Mouse (Mus musculus) skeletal muscle tissue, adult 2 months (tissue): ENCODE data around the gene Ankub1.

Experiments
- DNase-seq: peaks from one replicate; pipeline ENCODE4 v3.0.0-alpha.2; 2012; ENCODE audit warnings: low read depth, low spot score

Gene Ankub1

DNA sequence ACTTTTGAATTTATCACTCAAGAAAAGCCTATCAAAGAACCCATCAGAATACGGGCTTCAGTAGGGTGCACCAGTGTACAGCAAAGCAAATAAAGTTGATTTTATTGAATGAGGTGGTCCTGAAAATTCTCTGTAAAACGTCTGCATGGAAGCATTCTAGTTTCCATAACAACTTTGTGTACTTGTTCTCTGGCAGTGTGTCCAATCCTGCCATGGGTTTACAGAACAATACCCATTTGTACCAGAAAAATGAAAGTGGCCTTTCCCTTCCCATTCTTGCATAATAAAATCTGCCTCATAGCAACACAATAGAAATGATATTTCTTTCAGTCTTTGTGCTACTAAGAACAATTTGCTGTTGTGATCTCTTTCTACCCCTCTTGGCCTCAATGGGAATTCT is at the start of gene Ankub1:
Gene Ankub1, minus strand, starts transcription at position 81 of the 400 bp plus-strand sequence.
- no peak for DNase-seq

GRCm38 (mm10) chr3:57739830-57740229 is 47.2 kb upstream of the Ankub1 start:
- DNase-seq, result no peak

DNA sequence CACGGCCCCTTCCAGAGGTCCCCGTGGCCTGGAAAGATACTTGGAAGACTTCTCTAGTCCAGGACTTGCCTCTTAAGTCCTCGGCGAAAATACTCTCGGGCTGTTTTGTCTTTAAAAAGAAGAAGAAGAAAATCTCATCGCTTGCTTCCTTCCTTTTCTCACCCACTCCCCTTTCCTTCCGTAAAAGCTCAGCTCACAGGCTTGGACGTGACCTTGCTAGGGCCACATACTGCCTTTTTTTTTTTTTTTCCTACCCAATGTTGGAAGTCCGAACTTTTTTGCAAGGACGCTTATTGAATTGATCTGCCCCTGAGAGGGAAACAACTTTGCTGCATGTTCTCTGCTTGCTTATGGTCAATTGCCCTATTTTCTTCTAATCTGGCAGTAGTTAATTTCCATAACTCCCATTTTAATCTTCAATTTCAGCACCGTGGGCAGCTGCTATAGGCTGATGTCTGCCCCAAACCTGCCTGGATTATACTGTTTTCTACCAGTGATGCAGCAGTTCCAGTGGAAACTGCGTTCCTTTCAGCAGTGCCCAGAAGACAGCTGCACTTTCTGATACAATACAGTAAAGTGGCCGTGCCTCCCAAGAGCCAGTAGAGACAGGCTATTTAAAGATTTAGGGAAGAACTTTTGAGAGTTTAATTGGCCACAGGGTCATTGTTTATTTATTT is 44.0 kb upstream of the Ankub1 start:
- peak; percentile 18 for DNase-seq

DNA sequence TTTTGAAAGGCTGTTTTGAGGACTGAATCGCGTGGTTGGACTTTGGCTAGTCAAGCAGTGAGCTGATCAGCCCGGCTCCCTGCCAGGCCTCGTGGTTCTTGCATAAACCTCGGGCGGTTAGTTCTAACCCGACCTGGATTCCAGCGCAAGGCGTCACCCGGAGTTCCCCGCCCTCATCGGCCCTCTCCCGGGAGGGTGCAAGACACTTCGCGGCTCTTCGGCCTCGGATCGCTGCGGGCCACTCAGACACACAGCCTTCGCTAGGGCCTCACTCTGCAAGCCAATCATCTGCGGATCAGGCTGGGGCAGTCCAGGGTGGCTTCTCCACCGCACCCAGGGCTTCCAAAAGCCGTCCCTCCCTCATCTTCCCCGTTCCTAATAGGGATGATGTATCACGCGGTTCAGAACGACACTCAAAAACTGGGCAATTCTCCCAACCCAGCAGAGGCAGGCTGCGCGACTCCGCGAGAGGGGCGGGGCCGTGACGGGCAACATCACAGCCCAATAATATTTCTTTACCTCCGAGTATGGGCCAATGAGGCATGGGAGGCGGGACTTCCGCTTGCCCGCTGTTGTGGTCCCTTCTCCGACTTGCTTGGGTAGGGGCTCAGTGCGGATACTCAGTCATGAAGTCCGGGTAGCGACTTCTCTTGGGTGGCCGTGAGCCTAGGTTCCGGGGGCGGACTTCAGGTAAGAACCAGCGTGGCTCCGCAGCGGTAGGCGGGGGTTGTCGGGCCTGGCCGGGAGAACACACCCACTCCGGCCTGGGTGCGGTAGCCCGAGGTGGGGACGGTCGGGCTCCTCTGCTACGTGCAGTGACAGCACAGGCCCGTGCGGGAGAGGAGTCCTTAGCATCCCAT is 43.1 kb upstream of the Ankub1 start, which contains the start of gene Rnf13:
Gene Rnf13, plus strand, starts transcription at position 552 of the 860 bp plus-strand sequence.
- DNase-seq, result peak; percentile 95

GRCm38 (mm10) chr3:57732206-57732915 is 39.8 kb upstream of the Ankub1 start:
- no peak for DNase-seq

- DNase-seq, result no peak
These were observed 21.6 kb upstream of the Ankub1 start for GRCm38 (mm10) chr3:57714151-57714550.

DNA sequence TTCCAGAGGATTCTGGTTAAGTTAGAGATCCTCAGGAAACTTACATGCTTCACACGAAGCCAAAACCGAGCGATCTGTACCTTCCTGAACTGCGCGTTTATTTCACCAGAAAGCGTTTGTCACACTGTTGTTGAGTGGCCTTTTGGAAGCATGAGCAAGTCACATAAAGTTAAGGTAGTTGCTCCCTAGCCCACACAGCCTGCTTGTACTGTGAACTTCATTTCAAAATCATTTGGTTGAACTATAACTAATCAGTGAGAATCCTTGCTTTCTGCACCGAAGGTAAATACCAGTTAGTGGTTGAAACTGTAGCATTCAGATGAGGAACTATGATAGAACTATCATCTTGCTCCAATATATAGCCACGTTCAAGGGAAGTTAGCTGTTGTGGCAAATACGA is 4.2 kb upstream of the Ankub1 start:
- no peak for DNase-seq

- no peak for DNase-seq
These were observed 3.6 kb upstream of the Ankub1 start for GRCm38 (mm10) chr3:57696249-57696648.

- no peak for DNase-seq
These were observed 827 bp downstream of the Ankub1 start for GRCm38 (mm10) chr3:57691772-57692171.

DNA sequence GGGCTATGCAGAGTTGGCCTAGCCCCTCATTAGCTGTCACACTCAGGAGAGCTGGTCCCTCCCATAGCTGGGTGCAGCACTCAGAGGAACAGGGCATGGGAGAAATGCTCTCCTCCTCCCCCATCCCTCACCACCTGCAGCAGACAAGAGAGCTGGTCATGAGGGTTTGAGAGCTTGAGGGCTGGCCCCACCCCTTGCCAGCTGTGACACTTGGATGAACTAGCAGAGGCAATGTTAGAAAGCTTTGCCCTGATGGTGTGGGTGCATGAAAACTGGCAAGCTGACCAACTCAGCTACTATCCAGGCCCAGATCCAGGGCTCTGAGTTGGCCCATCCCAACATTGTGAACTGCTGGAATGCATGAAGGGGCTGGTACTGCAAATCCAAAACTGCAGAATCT is 14.8 kb downstream of the Ankub1 start:
- no peak for DNase-seq

GRCm38 (mm10) chr3:57674075-57674474 is 18.5 kb downstream of the Ankub1 start:
- DNase-seq, result no peak

DNA sequence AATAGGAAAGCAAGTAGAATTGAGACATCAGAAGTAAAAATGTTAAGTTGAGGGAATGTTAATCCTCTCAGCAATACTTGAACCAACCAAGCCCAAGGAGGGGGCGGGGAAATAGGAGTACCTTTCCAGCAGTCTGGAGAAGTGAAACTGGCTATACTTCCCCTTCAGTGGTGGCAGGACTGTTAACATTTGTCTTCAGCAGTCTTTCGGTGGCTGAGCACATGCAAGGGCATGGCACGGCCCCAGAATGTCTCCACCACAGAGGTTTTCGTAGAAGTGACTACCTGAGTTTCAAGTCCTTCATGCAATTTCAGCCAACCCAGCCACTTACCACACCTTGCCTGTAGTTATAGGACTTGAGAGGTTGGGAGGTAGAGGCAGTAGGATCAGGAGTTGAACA is 19.0 kb downstream of the Ankub1 start:
- no peak for DNase-seq

GRCm38 (mm10) chr3:57667054-57667723 is 25.4 kb downstream of the Ankub1 start:
- DNase-seq, result peak; percentile 76

DNA sequence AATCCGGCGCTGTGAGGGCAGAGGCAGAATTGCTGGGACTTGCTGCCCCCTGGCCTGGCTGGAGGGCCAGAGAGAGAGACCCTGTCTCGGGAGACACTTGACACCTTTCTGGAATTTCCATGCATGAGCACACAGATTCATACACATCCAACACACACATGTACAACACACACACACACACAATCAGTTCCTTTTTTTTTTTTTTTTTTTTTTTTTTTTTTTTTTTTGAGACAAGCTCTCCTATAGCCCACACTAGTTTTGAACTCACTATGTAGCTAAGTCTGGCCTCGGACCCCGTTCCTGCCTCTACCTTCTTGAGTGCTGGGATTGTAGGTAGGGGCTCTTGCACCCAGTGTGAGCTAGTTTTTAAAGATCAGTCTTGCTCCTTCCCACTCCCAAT is 26.7 kb downstream of the Ankub1 start:
- no peak for DNase-seq

DNA sequence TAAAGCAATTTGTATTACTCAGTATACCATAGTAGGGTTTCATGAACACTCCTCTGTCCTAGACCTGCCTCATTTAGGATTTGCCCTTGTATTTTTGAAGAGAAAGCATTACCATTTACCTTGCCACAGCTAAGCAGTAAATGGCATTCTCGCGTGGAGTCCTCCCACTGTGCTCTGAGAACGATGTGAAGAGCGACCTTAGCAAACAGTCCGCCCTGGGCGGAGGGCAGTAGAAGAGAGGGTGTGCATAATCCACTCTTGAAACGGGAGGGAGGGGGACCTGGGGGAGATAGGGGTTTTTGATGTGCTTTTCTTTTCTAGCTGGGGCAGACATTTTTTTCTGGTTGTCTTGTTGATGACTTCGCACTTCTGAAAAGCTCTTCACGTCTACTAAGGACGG is 27.9 kb downstream of the Ankub1 start:
- DNase-seq, result no peak

DNA sequence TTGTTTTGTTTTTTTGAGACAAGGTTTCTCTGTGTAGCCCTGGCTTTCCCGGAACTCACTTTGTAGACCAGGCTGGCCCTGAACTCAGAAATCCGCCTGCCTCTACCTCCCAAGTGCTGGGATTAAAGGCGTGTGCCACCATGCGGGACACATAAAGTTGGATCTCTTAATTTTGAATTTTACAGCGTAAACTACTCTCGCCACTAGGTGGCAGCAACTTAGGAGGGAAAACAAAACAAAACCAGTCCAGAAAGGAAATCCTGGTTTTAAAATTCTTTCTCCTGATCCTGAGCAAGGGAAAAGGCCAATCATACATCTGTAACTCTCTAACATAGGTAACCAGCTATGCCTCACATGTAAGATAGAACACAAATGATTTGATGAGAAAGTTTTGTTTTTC is 28.9 kb downstream of the Ankub1 start:
- DNase-seq, result peak; percentile 41

DNA sequence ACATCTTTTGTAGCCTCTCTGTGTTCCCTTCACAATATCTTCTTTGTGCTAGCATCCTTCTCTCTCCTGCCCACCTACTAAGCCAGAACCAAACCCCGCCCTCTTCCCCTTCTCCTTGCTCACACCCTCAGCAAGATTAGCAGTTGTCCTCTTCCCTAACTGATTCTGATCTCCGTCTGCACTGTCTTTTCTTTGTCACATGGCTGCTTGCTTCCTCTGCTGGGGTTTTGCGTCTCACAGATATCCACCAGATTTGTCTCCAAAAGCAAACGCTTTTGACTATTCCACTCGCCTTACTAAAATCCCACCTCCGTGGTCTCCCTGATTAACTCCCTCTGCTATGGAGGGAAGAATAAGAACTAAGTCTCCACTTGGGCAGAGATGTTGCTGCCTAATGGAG is 34.0 kb downstream of the Ankub1 start:
- no peak for DNase-seq

DNA sequence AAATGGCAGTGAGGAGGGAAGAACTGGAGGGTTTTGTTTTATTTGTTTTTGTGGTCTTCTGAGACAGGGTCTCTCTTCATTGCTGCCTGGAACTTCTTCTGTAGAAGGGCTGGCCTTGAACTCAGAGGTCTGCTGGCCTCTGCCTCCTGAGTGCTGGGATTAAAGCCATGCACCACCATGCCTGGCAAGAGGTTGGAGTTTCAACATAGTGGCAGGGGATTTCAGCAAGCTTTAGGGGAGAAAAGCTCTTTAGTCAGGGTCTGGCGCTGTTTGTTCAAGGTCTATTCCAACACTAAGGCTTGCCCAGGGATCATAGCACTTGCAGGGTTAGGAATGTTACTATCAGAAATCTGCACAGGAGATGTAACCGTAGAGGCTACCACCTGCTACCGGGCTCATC is 39.0 kb downstream of the Ankub1 start:
- no peak for DNase-seq

DNA sequence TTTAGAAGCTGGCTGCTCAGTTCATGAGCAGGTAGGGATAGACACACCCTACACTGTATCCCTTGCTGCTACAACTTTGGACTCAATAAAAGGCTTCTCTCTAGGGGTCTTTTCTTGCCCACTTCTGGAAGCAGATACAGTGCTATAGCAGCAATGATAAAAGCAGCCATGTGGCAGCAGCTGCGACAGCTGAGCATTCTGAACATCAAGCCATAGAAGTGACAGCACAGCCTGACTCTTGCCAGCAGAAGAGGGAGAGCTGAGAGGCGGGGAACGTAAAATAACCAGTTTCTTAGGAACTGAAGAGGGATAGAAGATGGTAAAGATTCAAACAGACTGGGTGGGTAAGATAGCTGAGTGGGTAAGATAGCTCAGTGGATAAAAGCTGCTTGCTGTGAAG is 40.1 kb downstream of the Ankub1 start:
- DNase-seq, result no peak

GRCm38 (mm10) chr3:57651865-57652259 is 40.7 kb downstream of the Ankub1 start:
- DNase-seq, result no peak

DNA sequence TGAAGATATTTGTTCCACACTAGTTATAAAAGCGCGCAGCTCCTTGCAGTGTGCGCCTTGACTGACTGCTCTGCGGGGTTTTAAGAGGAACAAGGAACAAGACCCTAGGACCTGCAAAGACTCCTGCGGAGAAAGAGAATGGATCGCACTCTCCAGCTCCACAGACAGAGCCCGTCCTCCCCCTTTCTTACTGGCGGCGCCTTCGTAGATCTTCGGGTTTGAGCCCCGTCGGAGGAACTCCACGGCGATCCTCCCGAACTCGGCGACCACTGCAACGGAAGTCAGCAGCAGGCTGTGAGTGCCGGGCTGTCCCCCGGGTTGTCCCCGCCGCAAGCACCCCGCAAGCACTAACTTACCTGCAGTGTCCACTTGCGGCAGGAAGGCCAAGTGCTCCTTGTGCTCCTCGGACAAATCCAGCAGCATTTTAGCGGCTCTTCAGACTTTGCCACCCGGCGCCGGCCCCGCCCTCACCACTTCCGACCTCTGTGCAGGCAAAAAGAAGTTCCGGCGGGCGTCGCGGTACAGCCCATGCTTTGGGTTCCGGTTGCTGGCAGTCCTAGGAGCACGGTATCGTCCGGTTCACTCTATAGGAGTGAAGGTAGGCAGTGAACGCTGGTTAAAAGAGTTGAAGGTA is 41.3 kb downstream of the Ankub1 start, which contains the start of gene Commd2:
Gene Commd2, minus strand, starts transcription at position 485 of the 634 bp plus-strand sequence.
- DNase-seq, result peak; percentile 62
